Mouse (Mus musculus) cerebellum, postnatal 4 days (tissue): ENCODE measurements around the gene Eef2k.

Experiments
- DNase-seq, 2 experiments: peaks; one replicate each; pipeline ENCODE4 v3.0.0; 2022; ENCODE audit warnings: low spot score in 2 of 2, mixed read lengths in 1 of 2

Gene Eef2k

DNA sequence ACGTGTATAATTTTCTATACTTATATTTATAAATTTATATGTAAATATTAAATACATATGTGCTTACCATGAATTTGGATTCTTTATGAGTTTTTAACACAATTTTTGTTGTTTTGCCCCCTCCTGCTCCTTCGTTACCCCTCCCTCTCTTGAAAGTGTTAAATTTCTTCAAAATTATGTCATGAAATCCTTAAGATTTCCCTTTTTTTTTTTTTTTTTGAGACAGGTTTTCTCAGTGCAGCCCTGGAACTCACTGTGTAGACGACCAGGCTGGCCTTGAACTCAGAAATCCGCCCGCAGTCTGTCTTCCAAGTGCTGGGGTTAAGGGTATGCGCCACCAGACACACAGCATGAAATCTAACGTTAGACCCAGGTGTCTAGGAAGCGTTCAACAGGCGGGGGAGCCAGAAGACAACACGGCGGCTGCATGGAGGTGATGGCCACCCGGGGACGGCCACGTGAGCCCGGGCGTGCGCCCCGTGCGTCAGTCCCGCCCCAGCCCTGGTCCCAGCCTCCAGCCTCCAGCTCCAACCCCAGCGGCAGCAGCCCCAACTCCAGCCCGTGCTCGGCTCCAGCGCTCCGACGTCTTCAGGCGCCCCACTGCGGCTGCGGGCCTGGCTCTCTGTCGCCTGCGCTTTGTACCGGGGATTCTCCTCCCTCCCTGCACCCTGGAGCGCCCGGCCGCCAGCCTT lies at the start of gene Eef2k:
TSS of gene Eef2k (plus strand) at position 487 of the 692 bp plus-strand sequence.
- peak; percentile 57 to 75 for DNase-seq

DNA sequence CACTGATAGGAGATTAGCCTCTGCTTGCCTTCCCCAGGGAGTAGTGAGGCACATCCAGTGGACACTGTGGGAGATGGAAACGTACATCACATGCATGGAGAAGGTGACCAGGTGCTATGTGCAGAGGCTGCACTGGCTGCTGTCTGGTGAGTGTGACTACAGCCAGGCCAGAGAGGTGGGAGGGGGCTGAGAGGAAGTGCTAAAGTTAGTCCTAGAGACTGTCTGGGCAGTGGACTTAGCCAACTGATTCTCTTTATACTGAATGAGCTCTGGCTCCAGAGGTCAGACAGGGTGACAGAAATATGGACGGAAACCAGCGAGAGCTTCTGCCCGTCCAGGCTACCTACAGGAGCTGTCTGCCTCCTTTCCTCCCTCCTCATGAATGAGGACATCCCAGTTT lies 47.1 kb upstream of the Eef2k start:
- DNase-seq = no peak

GRCm38 (mm10) chr7:120796369-120796768 lies 46.3 kb upstream of the Eef2k start:
- DNase-seq = no peak

DNA sequence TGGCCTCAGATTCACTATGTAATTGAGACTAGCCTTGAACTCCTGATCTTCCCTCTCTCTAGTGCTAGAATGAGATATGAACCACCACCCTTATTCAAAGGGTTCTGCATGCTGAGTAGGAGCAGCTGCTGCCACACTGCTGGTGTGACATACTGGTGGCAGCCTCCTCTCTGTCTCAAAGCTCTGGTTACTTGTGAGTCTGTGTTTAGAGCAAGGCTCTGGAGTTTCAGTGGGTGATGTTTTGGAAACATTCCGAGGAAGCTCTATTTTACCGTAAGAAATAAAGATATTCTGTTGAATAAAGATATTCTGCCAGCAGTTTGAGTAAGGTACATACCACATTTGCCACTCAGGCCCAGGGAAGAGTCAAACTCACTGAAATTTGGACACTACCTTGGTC lies 39.4 kb upstream of the Eef2k start:
- no peak for DNase-seq

- DNase-seq = no peak
These were observed 32.9 kb upstream of the Eef2k start for GRCm38 (mm10) chr7:120809705-120810104.

- no peak for DNase-seq
These were observed 30.7 kb upstream of the Eef2k start, which contains the start of gene Gm5737 for GRCm38 (mm10) chr7:120811834-120812415. Gm5737 (plus strand) TSS chr7:120812365.

DNA sequence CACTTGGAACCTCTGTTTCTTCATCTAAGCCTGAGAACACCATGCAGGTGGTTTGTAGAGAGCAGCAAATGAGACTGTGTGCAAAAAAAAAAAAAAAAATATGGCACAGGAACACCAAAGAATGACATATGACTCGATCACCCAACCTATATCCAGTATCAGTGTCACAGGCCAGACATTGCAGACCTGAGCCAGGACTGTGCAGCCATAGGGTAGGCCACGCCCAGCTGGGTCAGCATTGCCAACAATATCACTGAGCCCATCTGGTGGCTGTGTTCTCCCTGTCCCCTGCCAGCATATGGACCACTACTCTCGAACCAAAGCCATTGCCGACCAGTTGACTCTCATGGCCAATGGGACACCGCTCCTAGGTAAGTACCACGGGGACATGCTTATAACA lies 25.1 kb upstream of the Eef2k start:
- no peak for DNase-seq

- DNase-seq = no peak
These were observed 23.2 kb upstream of the Eef2k start for GRCm38 (mm10) chr7:120819386-120819785.

DNA sequence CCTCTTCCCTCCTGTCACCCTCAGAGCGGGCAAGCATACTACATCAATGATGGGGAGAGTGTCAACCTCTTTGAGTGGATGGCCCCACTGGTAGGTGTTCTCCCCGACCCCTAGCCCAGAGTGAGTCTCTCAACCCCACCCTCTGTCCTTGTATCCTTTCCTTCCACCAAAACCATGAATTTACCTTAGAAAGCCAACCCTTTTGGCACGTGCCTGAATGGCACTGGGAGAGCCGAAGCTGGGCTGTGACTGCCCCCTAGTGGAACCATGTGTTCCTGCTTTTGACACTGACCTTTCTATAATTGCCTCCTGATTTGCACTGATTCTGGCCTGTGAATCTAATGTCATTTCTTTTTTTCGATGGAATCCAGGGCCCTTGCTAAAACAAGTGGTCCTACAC lies 19.4 kb upstream of the Eef2k start:
- DNase-seq = peak; percentile 39 to 75

DNA sequence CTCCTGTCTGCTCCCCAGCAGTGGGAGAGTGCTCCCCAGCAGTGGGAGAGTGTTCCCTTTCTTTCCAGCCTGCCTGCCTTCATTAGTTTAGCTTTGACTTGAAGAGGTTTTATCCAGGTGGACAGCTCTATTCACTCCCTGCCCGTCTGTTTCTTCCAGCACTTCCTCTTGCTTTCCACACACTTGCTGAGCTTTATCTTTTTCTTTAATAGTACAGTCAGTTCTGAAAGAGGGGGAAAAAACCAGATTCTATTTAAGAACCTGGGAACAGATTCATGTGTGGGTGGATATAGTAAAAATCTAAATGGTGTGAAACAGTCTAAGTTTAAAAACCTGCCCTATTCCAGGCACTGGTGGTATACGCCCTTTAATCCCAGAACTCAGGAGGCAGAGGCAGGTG lies 17.5 kb upstream of the Eef2k start:
- no peak for DNase-seq

DNA sequence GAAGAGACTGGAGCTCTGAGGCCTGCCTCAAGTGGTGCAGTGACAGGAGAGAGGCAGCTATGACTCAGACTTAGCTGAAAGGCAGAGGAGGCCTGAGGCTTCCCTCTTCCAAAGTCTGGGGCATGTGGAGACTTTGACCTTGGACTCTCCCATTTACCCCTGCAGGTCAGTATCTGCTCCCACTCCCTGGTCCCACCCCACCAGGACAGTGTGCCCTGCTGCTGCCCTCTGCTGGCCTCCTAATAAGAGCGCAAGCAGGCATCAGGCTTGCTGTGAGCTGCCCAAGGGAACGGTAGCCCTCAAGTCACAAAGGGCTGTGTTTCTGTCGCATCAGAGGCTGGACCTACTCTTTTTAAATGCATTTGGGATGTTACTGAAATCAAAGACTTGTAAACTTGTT lies 16.2 kb upstream of the Eef2k start:
- DNase-seq = peak in 1 of 2 experiments; percentile 36

GRCm38 (mm10) chr7:120830431-120831381 lies 11.9 kb upstream of the Eef2k start:
- DNase-seq = peak in 1 of 2 experiments; percentile 42

DNA sequence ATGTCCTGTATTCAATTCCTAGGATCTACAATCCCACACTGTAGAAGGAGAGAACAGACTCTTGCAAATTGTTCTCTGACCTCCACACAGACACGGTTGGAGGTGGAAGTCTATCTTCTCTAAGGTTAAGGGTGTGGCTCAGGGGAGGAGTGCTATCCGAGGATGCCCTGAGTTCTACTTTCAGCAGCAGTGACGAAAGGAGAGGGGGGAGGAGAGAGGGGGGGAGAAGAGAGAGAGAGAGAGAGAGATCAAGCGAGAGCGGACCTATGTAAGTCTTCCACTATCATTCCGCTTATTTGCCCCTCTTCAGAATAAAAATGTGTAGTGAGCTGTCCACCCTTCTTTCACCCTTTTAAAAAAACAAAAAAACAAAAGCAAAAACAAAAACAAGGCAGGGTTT lies 8.2 kb upstream of the Eef2k start:
- DNase-seq = no peak

DNA sequence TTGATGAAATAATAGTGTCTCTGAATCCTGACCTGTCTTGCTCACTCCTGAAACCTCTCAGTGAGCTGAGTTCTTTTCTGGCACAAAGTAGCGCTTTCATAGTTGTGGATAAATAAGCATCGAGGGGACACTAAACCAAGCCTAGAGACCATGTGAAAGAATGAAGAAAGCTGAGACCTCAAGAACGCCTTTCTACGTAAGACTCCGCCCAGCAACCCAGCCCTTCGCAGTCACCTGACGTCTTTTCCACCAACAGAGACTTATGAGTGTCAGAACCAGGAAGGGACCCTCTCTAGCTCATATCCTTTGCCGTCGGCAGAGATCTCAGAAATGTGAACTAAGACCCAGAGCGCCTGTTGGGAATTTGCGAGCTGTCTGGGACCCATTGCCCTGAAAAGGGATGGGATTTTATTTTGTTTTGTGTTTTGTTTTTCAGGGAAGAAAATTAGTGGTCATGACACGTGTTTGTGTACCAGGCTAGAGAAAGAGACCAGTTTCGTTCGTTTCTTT lies 7.7 kb upstream of the Eef2k start:
- DNase-seq = peak in 1 of 2 experiments; percentile 41

DNA sequence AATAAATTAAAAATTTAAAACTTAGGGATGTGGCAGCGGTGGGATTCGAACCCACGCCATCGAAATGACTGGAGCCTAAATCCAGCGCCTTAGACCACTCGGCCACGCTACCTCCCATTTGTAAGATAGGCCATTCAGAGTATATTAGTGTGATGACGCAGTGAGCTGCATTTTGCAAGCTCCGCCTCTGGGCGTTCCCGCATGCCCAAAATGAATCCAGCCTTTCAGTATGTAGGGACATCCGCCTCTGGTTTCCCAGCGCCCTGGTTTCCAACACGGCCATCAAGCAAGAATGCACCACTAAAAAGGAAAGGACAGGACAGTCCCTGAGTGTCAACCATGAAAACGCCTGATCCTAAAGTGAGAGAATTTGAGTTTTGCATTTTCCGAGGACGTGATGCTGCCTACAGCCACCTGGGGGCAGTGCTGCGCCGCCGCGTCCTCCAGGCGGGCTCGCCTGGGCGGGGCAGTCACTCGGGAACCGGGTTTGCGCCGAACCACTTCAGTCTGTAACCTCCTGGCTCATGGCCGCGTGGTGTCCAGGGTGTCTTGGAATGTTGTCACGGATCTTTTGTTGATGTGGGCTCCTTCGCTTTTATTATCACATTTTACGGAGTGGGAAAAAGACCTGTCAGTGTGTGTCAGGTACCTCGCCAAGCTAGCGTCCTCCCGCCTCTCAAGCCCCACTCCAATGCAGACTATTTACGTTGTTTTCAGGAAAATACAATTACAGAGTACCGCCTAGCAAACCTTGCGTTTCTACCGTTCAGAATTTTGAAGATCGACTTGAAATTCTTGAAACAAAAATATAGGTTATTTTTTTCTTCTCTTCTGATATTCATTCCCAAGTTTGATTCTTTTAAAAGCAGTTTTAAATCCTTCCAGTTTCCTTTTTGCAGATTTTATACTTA lies 6.9 kb upstream of the Eef2k start:
- peak; percentile 97 to 98 for DNase-seq

- DNase-seq = no peak
These were observed 6.3 kb upstream of the Eef2k start for GRCm38 (mm10) chr7:120836361-120836760.

DNA sequence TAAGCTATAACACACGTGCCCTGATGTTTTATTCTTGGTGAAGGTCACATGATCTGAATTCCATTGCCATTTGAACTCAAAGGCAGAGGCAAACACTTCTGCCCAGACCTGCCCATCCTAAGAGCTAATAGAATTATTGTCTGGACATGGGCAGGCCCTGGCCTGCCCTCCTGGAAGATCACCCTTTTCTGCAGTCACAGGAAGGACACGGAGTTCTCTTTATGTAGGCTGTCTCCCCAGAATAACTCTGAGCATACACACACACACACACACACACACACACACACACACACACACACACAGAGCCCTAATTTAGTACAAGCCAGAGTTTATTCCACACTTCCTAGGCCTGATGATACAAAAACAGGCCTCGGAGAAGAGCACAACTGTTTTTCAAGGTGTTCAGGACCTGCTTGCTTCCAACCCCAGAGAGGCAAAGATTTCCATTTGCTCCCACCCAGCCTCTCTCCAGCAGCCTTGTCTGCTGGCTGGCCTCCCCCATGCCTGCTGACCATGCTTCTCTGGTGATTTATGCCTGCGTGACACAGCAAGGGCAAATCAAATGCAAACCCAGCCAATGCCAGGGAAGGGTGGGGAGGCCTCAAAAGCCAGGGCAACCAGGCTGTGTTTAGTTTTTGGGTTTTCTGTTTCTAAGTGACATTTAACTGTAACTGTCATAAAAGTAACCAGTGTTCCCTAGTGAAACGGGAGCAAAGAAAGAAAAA lies 4.0 kb upstream of the Eef2k start:
- DNase-seq = no peak

DNA sequence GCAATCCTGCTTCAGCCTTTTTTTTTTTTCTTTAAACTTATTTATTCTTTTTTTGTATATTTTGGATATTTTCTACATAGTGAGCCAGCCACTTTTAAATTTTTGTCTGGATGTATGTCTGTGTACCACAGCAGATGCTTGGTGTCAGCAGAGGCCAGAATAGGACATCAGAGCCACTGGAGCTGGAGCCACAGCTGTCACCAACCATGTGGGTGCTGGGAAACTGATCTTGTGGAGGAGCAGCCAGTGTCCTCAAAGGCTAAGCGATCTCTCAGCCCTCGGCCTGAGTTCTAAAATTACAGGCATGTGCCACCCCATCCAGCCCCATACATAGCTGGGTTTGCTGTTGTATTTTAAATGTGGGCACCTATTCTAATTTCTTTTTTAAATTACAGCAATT lies 2.8 kb upstream of the Eef2k start:
- DNase-seq = no peak

GRCm38 (mm10) chr7:120843037-120843621 lies 498 bp downstream of the Eef2k start:
- peak; percentile 59 to 84 for DNase-seq

DNA sequence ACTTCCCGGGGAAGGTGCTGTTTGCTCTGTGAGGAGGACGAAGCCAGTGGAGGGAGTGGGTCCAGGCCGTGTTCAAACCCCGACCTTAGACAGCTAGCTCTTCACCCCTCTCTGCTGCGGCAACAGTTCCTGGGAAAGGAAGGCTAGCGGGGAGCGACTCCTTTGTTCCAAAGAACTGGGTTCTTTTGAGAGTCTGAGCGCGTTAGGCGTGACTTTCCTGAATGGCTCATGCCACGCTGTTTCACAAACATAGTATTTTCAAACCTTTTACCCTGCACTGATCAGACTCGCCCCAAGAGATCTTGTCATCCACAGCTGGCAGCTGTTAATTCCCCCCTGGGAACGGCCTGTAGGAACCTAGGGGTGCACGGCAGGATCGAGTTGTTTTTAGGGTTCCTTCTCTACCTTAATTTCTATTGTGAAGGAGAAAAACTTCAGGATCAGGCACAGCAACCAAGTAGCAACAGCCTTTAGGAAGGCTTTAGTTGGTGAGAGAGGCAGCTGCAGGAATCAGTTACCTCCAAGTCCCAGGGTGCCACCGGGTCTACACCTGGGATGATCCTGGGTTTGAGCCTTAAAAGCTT lies 1.3 kb downstream of the Eef2k start:
- no peak for DNase-seq
